Mouse (Mus musculus): Measurements from ENCODE around the gene Kyat3. TPM values are rescaled to one million over a fixed set of nuclear protein-coding genes. Genes with fewer than 3 reads are reported as not detected.

Gene Kyat3
- total and polyA plus RNA-seq, 3 experiments, result 11.7 to 25.6 TPM; not detected in 1

GRCm38 (mm10) chr3:142765778-142766165 is 64.9 kb downstream of the Kyat3 start (continued):
- TF ChIP-seq MYB (IDR thresholded peaks at IDR 0.05; ENCODE audit: low read depth, low read length), result no peak
- no peak for TF ChIP-seq ZC3H11A (IDR thresholded peaks at IDR 0.05; ENCODE audit: low read depth, low read length)
- TF ChIP-seq TAL1 (IDR thresholded peaks at IDR 0.05; ENCODE audit: low read length), result peak; percentile 21
- no peak; the same call in 1 of the 2 replicates for TF ChIP-seq CHD1 (IDR thresholded peaks at IDR 0.05; ENCODE audit: low read depth, low read length)
- no peak for TF ChIP-seq POLR2AphosphoS5 (IDR thresholded peaks at IDR 0.05; ENCODE audit: borderline replicate concordance, low read depth, low read length)
- TF ChIP-seq ZKSCAN1 (IDR thresholded peaks at IDR 0.05; ENCODE audit: low read depth, low read length), result no peak
- peak; percentile 38; the same call in 1 of the 2 replicates for TF ChIP-seq MEF2A (IDR thresholded peaks at IDR 0.05; ENCODE audit: extremely low read depth, insufficient replicate concordance, low read depth, low read length, poor library complexity, severe bottlenecking)

- peaks cover 0 to 34% of the 10 kb centered on the region in 2 experiments; a peak in 3 of 4 replicates for H3K36me3 ChIP-seq (ENCODE audit: control insufficient read depth in 1 of 2, insufficient read depth in 2 of 2, low read length in 2 of 2)
- H3K27ac ChIP-seq (ENCODE audit: control insufficient read depth, low read depth, low read length), result no peak overlapping the region
- H3K27me3 ChIP-seq (ENCODE audit: control insufficient read depth in 1 of 2, insufficient read depth in 2 of 2, low read length in 2 of 2), result no peaks in the 10 kb centered on the region
- peaks cover 5 to 23% of the 10 kb centered on the region in 2 experiments; a peak in 3 of 4 replicates for H3K4me1 ChIP-seq (ENCODE audit: control insufficient read depth in 1 of 2, insufficient read depth in 2 of 2, low read length in 2 of 2)
- H3K4me3 ChIP-seq (ENCODE audit: control insufficient read depth in 1 of 2, insufficient read depth in 1 of 2, low read depth in 2 of 2, low read length in 2 of 2), result no peak overlapping the region
- no peak for DNase-seq (ENCODE audit: low read depth, low spot score)
- H3K9me3 ChIP-seq (replicated peaks; ENCODE audit: insufficient read depth, low read length), result no peaks in the 10 kb centered on the region
- H3K79me2 ChIP-seq (ENCODE audit: control insufficient read depth, insufficient read depth, low read length, poor library complexity), result peaks cover 24% of the 10 kb centered on the region
- no peak overlapping the region for H3K9ac ChIP-seq (ENCODE audit: control insufficient read depth, low read depth, low read length, poor library complexity, severe bottlenecking)
- TF ChIP-seq ZKSCAN1 (IDR thresholded peaks at IDR 0.05; ENCODE audit: low read depth, low read length) (no peak), RCOR1 (IDR thresholded peaks at IDR 0.05; ENCODE audit: low read depth, low read length) (peak; percentile 70; the same call in 1 of the 2 replicates), GATA1 (IDR thresholded peaks at IDR 0.05; ENCODE audit: low read depth, low read length) (0 out of 2 replicates have a peak, but pooled peaks have one; percentile 52)
Observed at GRCm38 (mm10) chr3:142768498-142768897, 67.6 kb downstream of the Kyat3 start.

GRCm38 (mm10) chr3:142770518-142770917 is 69.7 kb downstream of the Kyat3 start:
- H3K4me3 ChIP-seq (ENCODE audit: control insufficient read depth in 1 of 2, insufficient read depth in 1 of 2, low read depth in 2 of 2, low read length in 2 of 2), result no peak overlapping the region
- H3K27ac ChIP-seq (ENCODE audit: control insufficient read depth, low read depth, low read length), result no peak overlapping the region
- no peak for TF ChIP-seq MAZ (IDR thresholded peaks at IDR 0.05; ENCODE audit: low read depth, low read length)
- TF ChIP-seq NELFE (IDR thresholded peaks at IDR 0.05; ENCODE audit: low read depth, low read length), result no peak
- no peaks in the 10 kb centered on the region for H3K27me3 ChIP-seq (ENCODE audit: control insufficient read depth in 1 of 2, insufficient read depth in 2 of 2, low read length in 2 of 2)
- DNase-seq (ENCODE audit: low read depth, low spot score), result no peak
- H3K9me3 ChIP-seq (replicated peaks; ENCODE audit: insufficient read depth, low read length), result no peaks in the 10 kb centered on the region
- H3K36me3 ChIP-seq (ENCODE audit: control insufficient read depth in 1 of 2, insufficient read depth in 2 of 2, low read length in 2 of 2), result peaks cover 5 to 36% of the 10 kb centered on the region in 2 experiments
- H3K79me2 ChIP-seq (ENCODE audit: control insufficient read depth, insufficient read depth, low read length, poor library complexity), result peaks cover 19% of the 10 kb centered on the region
- H3K4me1 ChIP-seq (ENCODE audit: control insufficient read depth in 1 of 2, insufficient read depth in 2 of 2, low read length in 2 of 2), result peaks cover 5 to 15% of the 10 kb centered on the region in 2 experiments; a peak in 3 of 4 replicates
- no peak overlapping the region for H3K9ac ChIP-seq (ENCODE audit: control insufficient read depth, low read depth, low read length, poor library complexity, severe bottlenecking)

Measured in MEL (cell line).